Mouse (Mus musculus) stomach, postnatal 0 days (tissue): Measurements from ENCODE around the gene Gadd45gip1.

Experiments
- CTCF ChIP-seq: IDR thresholded peaks from 2 replicates; pipeline ENCODE4 v1.5.1; 2016; ENCODE audit warnings: antibody characterized with exemption, low read depth, mild to moderate bottlenecking, moderate library complexity
- EP300 ChIP-seq: optimal IDR thresholded peaks from 2 replicates; pipeline ENCODE3; 2016; ENCODE audit warnings: antibody characterized with exemption

DNA sequence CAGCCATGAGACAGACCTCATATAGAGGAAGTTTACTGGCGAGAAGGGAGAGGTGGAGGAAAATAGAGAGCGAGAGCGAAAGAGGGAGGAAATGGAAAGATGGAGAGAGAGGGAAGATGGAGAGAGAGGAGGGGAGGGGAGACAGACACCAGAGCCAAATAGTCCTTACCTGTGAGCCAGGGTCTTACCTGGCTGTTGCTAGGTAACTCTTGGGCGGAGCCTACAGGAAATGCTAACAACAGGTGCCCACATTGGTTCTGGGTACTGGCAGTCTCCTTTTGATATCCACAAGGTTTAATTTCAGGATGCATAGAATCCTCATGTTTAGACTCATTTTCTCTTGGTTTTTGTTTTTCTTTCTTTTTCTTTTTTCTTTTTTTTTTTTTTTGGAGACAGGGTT is 41.7 kb downstream of the Gadd45gip1 start:
- TF ChIP-seq CTCF = no peak
- no peak for TF ChIP-seq EP300
